Mouse (Mus musculus): Measurements from ENCODE around the gene Tbc1d5. TPM values are rescaled to one million over a fixed set of nuclear protein-coding genes. Genes with fewer than 3 reads are reported as not detected.

Gene Tbc1d5
- polyA plus RNA-seq, 1 experiment from 2014 or later: 10.5 TPM

GRCm38 (mm10) chr17:51040861-51041260 lies 138.3 kb downstream of the Tbc1d5 start:
- H3K9ac ChIP-seq: no peak overlapping the region
- no peak overlapping the region for H3K4me3 ChIP-seq
- H3K4me1 ChIP-seq: no peaks in the 10 kb centered on the region
- no peak overlapping the region for H3K27ac ChIP-seq
- H3K27me3 ChIP-seq: no peaks in the 10 kb centered on the region
- WGBS: 69% methylated on average over 1 of the region's 1 CpGs
- no peaks in the 10 kb centered on the region for H3K9me3 ChIP-seq (replicated peaks)
- ATAC-seq (ENCODE audit: low FRiP score): no peak
- no peaks in the 10 kb centered on the region for H3K36me3 ChIP-seq
- H3K4me2 ChIP-seq (replicated peaks): no peak overlapping the region

- Histone ChIP-seq H3K9ac (no peak overlapping the region), H3K27ac (no peak overlapping the region), H3K36me3 (no peaks in the 10 kb centered on the region), H3K4me1 (no peaks in the 10 kb centered on the region), H3K4me3 (no peak overlapping the region), H3K4me2 (replicated peaks) (no peak overlapping the region), H3K27me3 (no peaks in the 10 kb centered on the region), H3K9me3 (replicated peaks) (no peaks in the 10 kb centered on the region)
- WGBS: 72% methylated on average over 5 of the region's 5 CpGs
- no peak for ATAC-seq (ENCODE audit: low FRiP score)
These were observed 155.9 kb downstream of the Tbc1d5 start for GRCm38 (mm10) chr17:51023227-51023626.

GRCm38 (mm10) chr17:51016384-51016783 lies 162.8 kb downstream of the Tbc1d5 start:
- Histone ChIP-seq H3K27ac (no peak overlapping the region), H3K4me1 (no peaks in the 10 kb centered on the region), H3K9me3 (replicated peaks) (no peaks in the 10 kb centered on the region), H3K4me2 (replicated peaks) (no peak overlapping the region), H3K4me3 (no peak overlapping the region), H3K36me3 (no peaks in the 10 kb centered on the region), H3K9ac (no peak overlapping the region), H3K27me3 (no peaks in the 10 kb centered on the region)
- 76% methylated on average over 2 of the region's 2 CpGs for WGBS
- ATAC-seq (ENCODE audit: low FRiP score): no peak

- Histone ChIP-seq H3K27me3 (no peaks in the 10 kb centered on the region), H3K9ac (no peak overlapping the region), H3K4me1 (no peaks in the 10 kb centered on the region), H3K9me3 (replicated peaks) (no peaks in the 10 kb centered on the region), H3K4me3 (no peak overlapping the region), H3K27ac (no peak overlapping the region), H3K36me3 (no peaks in the 10 kb centered on the region), H3K4me2 (replicated peaks) (no peak overlapping the region)
- no peak for ATAC-seq (ENCODE audit: low FRiP score)
These were observed 165.2 kb downstream of the Tbc1d5 start for GRCm38 (mm10) chr17:51013908-51014307.

- ATAC-seq (ENCODE audit: low FRiP score): no peak
- Histone ChIP-seq H3K36me3 (no peaks in the 10 kb centered on the region), H3K27me3 (no peaks in the 10 kb centered on the region), H3K27ac (no peak overlapping the region), H3K4me3 (no peak overlapping the region), H3K9ac (no peak overlapping the region), H3K9me3 (replicated peaks) (no peaks in the 10 kb centered on the region), H3K4me1 (no peaks in the 10 kb centered on the region), H3K4me2 (replicated peaks) (no peak overlapping the region)
These were observed 176.0 kb downstream of the Tbc1d5 start for GRCm38 (mm10) chr17:51003179-51003578.

GRCm38 (mm10) chr17:50998216-50998615 lies 180.9 kb downstream of the Tbc1d5 start:
- no peak for ATAC-seq (ENCODE audit: low FRiP score)
- Histone ChIP-seq H3K27me3 (no peaks in the 10 kb centered on the region), H3K9ac (no peak overlapping the region), H3K4me2 (replicated peaks) (no peak overlapping the region), H3K4me1 (no peaks in the 10 kb centered on the region), H3K9me3 (replicated peaks) (no peaks in the 10 kb centered on the region), H3K27ac (no peak overlapping the region), H3K36me3 (no peaks in the 10 kb centered on the region), H3K4me3 (no peak overlapping the region)
- 63% methylated on average over 1 of the region's 1 CpGs for WGBS

GRCm38 (mm10) chr17:50993294-50993993 lies 185.7 kb downstream of the Tbc1d5 start:
- Histone ChIP-seq H3K4me3 (no peak overlapping the region), H3K4me1 (no peaks in the 10 kb centered on the region), H3K27ac (no peak overlapping the region), H3K4me2 (replicated peaks) (no peak overlapping the region), H3K36me3 (no peaks in the 10 kb centered on the region), H3K9me3 (replicated peaks) (no peaks in the 10 kb centered on the region), H3K9ac (no peak overlapping the region), H3K27me3 (no peaks in the 10 kb centered on the region)
- WGBS: 91% methylated on average over 3 of the region's 3 CpGs
- ATAC-seq (ENCODE audit: low FRiP score): no peak

GRCm38 (mm10) chr17:50990770-50991405 lies 188.3 kb downstream of the Tbc1d5 start:
- Histone ChIP-seq H3K27me3 (no peaks in the 10 kb centered on the region), H3K36me3 (no peaks in the 10 kb centered on the region), H3K4me2 (replicated peaks) (no peak overlapping the region), H3K9ac (no peak overlapping the region), H3K4me3 (no peak overlapping the region), H3K4me1 (no peaks in the 10 kb centered on the region), H3K9me3 (replicated peaks) (no peaks in the 10 kb centered on the region), H3K27ac (no peak overlapping the region)
- WGBS: 97% methylated on average over 2 of the region's 2 CpGs
- ATAC-seq (ENCODE audit: low FRiP score): no peak

GRCm38 (mm10) chr17:50987935-50988334 lies 191.2 kb downstream of the Tbc1d5 start:
- Histone ChIP-seq H3K27ac (no peak overlapping the region), H3K36me3 (no peaks in the 10 kb centered on the region), H3K4me3 (no peak overlapping the region), H3K27me3 (no peaks in the 10 kb centered on the region), H3K4me1 (no peaks in the 10 kb centered on the region), H3K9ac (no peak overlapping the region), H3K9me3 (replicated peaks) (no peaks in the 10 kb centered on the region), H3K4me2 (replicated peaks) (no peak overlapping the region)
- ATAC-seq (ENCODE audit: low FRiP score): no peak
- WGBS: 70% methylated on average over 3 of the region's 3 CpGs

GRCm38 (mm10) chr17:50981933-50982332 lies 197.2 kb downstream of the Tbc1d5 start:
- Histone ChIP-seq H3K4me1 (no peaks in the 10 kb centered on the region), H3K4me2 (replicated peaks) (no peak overlapping the region), H3K36me3 (no peaks in the 10 kb centered on the region), H3K27me3 (no peaks in the 10 kb centered on the region), H3K9me3 (replicated peaks) (no peaks in the 10 kb centered on the region), H3K27ac (no peak overlapping the region), H3K9ac (no peak overlapping the region), H3K4me3 (no peak overlapping the region)
- no peak for ATAC-seq (ENCODE audit: low FRiP score)
- 89% methylated on average over 5 of the region's 5 CpGs for WGBS

- Histone ChIP-seq H3K9ac (no peak overlapping the region), H3K27me3 (no peaks in the 10 kb centered on the region), H3K9me3 (replicated peaks) (no peaks in the 10 kb centered on the region), H3K4me1 (no peaks in the 10 kb centered on the region), H3K36me3 (no peaks in the 10 kb centered on the region), H3K4me3 (no peak overlapping the region), H3K27ac (no peak overlapping the region), H3K4me2 (replicated peaks) (no peak overlapping the region)
- WGBS: 32% methylated on average over 1 of the region's 1 CpGs
- ATAC-seq (ENCODE audit: low FRiP score): no peak
These were observed 207.0 kb downstream of the Tbc1d5 start for GRCm38 (mm10) chr17:50972142-50972541.

- H3K36me3 ChIP-seq: no peaks in the 10 kb centered on the region
- no peaks in the 10 kb centered on the region for H3K4me1 ChIP-seq
- H3K9me3 ChIP-seq (replicated peaks): no peaks in the 10 kb centered on the region
- H3K4me2 ChIP-seq (replicated peaks): no peak overlapping the region
- no peaks in the 10 kb centered on the region for H3K27me3 ChIP-seq
- WGBS: 92% methylated on average over 1 of the region's 1 CpGs
- ATAC-seq (ENCODE audit: low FRiP score): no peak
- no peak overlapping the region for H3K4me3 ChIP-seq
- H3K9ac ChIP-seq: no peak overlapping the region
- no peak overlapping the region for H3K27ac ChIP-seq
These were observed 213.0 kb downstream of the Tbc1d5 start for GRCm38 (mm10) chr17:50966147-50966546.

GRCm38 (mm10) chr17:50954313-50954712 lies 224.8 kb downstream of the Tbc1d5 start:
- ATAC-seq (ENCODE audit: low FRiP score): no peak
- H3K9ac ChIP-seq: no peak overlapping the region
- H3K4me2 ChIP-seq (replicated peaks): no peak overlapping the region
- no peaks in the 10 kb centered on the region for H3K4me1 ChIP-seq
- H3K4me3 ChIP-seq: no peak overlapping the region
- H3K9me3 ChIP-seq (replicated peaks): no peaks in the 10 kb centered on the region
- no peak overlapping the region for H3K27ac ChIP-seq
- no peaks in the 10 kb centered on the region for H3K27me3 ChIP-seq
- 84% methylated on average over 9 of the region's 9 CpGs for WGBS
- H3K36me3 ChIP-seq: no peaks in the 10 kb centered on the region

Data from hindbrain, embryonic 12.5 days (tissue).